Mouse (Mus musculus): ENCODE measurements at regions not wholly inside any gene's neighbourhood (a gene's known extent, or its start where the extent isn't known, plus 50 kb on each side); places are given as distances from the start of the nearest gene placed in this dataset.
A peak's percentile ranks its signal among the peaks of the same experiment; 100 is the strongest.

DNA sequence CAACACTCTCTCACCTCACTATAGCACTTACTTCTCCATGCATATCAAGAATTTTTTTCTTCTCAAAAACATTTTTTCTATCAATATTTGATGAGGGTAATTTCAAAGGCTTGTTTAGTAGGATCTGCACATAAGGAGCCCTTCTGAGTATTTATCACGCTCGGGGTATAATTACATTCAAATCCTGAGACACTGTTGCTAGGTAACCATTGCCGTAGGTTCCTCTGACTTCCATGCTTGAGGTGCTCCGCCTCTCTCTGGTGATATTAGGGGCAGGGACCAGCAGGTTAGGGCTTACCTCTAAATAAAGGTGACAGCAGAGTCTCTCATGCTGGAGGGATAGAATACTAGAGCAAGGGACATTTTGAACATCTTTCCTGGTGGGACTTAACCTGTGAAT is 54.4 kb upstream of the 9630041A04Rik start:
- WGBS = 27% methylated on average over 4 of the region's 4 CpGs
- Histone ChIP-seq H3K9me3 (ENCODE audit: control insufficient read depth, low read length) (no peaks in the 10 kb centered on the region), H3K9ac (replicated peaks; ENCODE audit: low read depth, low read length) (no peak overlapping the region), H3K4me1 (ENCODE audit: control insufficient read depth, insufficient read depth, low read length) (no peaks in the 10 kb centered on the region), H3K36me3 (ENCODE audit: control insufficient read depth, insufficient read depth, low read length) (no peaks in the 10 kb centered on the region), H3K27ac (ENCODE audit: low read depth, low read length) (no peak overlapping the region), H3K4me3 (ENCODE audit: low read depth, low read length) (no peak overlapping the region), H3K4me2 (ENCODE audit: low read depth, low read length) (no peak overlapping the region), H3K27me3 (ENCODE audit: control insufficient read depth, insufficient read depth, low read length) (no peaks in the 10 kb centered on the region)
- no peak; the same call in 1 of the 2 replicates for ATAC-seq (ENCODE audit: low read depth)

DNA sequence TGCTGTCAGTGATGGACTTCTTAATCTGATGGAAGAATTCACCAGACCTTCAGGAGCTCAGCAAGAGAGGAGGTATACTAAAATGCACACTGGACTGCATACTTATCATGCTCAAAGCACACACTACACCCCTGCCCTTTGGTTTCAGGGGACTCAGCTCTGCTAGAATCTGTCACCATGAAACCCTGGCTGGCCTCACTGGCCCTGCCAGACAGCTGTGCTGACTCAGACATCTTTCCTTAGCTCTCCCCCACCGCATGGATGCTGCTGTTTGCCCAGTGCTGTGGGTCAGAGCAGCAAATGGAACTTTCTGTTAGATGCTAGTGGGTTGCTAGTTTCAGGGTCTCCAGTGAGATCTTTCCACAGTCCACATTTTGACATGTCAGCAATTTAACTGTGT is 64.9 kb upstream of the 9630041A04Rik start:
- H3K36me3 ChIP-seq (ENCODE audit: control insufficient read depth, insufficient read depth, low read length) = no peaks in the 10 kb centered on the region
- no peak for ATAC-seq (ENCODE audit: low read depth)
- no peak overlapping the region for H3K4me3 ChIP-seq (ENCODE audit: low read depth, low read length)
- H3K4me1 ChIP-seq (ENCODE audit: control insufficient read depth, insufficient read depth, low read length) = no peaks in the 10 kb centered on the region
- H3K9ac ChIP-seq (replicated peaks; ENCODE audit: low read depth, low read length) = no peak overlapping the region
- no peak overlapping the region for H3K4me2 ChIP-seq (ENCODE audit: low read depth, low read length)
- H3K27me3 ChIP-seq (ENCODE audit: control insufficient read depth, insufficient read depth, low read length) = no peaks in the 10 kb centered on the region
- H3K27ac ChIP-seq (ENCODE audit: low read depth, low read length) = no peak overlapping the region
- 71% methylated on average over 1 of the region's 1 CpGs for WGBS
- H3K9me3 ChIP-seq (ENCODE audit: control insufficient read depth, low read length) = no peaks in the 10 kb centered on the region

DNA sequence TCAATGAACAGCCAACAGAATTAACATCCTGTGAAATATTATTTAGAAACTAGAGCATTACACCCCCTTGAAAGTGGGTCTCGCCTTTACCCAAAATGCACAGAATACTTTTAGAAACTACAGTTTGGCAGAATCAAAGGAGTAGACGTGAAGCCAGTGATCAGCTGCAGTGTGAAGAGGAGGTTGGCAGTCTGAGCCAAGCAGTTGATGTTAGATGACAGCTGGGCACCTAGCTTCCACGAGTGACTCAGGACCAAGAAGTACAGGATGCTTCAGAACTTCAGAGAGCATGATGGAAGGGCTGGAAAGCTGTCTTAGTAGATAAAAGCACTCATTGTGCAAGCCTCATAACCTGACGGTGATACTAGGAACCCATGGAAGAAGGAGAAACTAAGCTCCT is 65.6 kb upstream of the 9630041A04Rik start:
- Histone ChIP-seq H3K4me3 (ENCODE audit: low read depth, low read length) (no peak overlapping the region), H3K27me3 (ENCODE audit: control insufficient read depth, insufficient read depth, low read length) (no peaks in the 10 kb centered on the region), H3K4me1 (ENCODE audit: control insufficient read depth, insufficient read depth, low read length) (no peaks in the 10 kb centered on the region), H3K27ac (ENCODE audit: low read depth, low read length) (no peak overlapping the region), H3K9ac (replicated peaks; ENCODE audit: low read depth, low read length) (no peak overlapping the region), H3K36me3 (ENCODE audit: control insufficient read depth, insufficient read depth, low read length) (no peaks in the 10 kb centered on the region), H3K9me3 (ENCODE audit: control insufficient read depth, low read length) (no peaks in the 10 kb centered on the region), H3K4me2 (ENCODE audit: low read depth, low read length) (no peak overlapping the region)
- no peak for ATAC-seq (ENCODE audit: low read depth)
- WGBS = 81% methylated on average over 4 of the region's 4 CpGs

DNA sequence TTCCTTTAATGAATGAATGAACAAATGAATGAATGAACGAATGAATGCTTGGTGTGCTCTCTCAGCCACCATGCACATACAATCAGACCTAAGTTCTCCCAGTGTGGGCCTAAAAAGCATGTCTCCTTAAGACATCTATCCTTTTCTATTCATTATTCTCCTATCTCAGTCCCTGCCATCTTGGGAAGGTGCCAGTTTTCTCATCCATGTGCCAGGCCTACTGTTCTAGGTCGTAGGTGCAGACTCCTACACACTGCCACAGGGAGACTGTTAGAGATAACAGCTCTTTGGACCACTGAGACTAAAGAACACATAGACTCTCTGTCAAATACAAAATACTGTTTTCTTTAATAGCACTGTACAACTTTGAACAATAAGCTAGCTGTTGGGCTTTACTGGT is 66.2 kb upstream of the 9630041A04Rik start:
- no peak for ATAC-seq (ENCODE audit: low read depth)
- Histone ChIP-seq H3K27ac (ENCODE audit: low read depth, low read length) (no peak overlapping the region), H3K9ac (replicated peaks; ENCODE audit: low read depth, low read length) (no peak overlapping the region), H3K27me3 (ENCODE audit: control insufficient read depth, insufficient read depth, low read length) (no peaks in the 10 kb centered on the region), H3K4me1 (ENCODE audit: control insufficient read depth, insufficient read depth, low read length) (no peaks in the 10 kb centered on the region), H3K4me2 (ENCODE audit: low read depth, low read length) (no peak overlapping the region), H3K9me3 (ENCODE audit: control insufficient read depth, low read length) (no peaks in the 10 kb centered on the region), H3K4me3 (ENCODE audit: low read depth, low read length) (no peak overlapping the region), H3K36me3 (ENCODE audit: control insufficient read depth, insufficient read depth, low read length) (no peaks in the 10 kb centered on the region)
- WGBS = 84% methylated on average over 2 of the region's 2 CpGs

DNA sequence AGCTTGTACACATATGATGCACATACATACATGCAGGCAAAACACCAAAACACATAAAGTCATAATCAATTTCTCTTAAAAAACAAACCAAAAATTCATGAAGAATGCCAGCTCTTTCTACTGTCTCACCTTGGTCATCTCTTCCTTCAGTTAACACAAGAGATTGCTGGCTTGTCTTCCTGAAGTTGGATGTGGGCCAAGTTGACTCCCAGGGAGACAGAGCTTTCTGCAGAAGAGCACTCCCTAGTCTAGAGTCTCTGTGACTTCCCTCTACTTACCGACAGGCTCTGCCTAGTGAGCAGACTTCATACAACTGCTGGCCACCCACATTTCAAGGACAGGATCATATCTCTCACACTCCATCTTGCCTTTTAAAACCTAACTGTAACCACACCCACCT is 70.7 kb upstream of the 9630041A04Rik start:
- H3K9ac ChIP-seq (replicated peaks; ENCODE audit: low read depth, low read length) = no peak overlapping the region
- ATAC-seq (ENCODE audit: low read depth) = no peak
- H3K4me3 ChIP-seq (ENCODE audit: low read depth, low read length) = no peak overlapping the region
- H3K27ac ChIP-seq (ENCODE audit: low read depth, low read length) = no peak overlapping the region
- no peaks in the 10 kb centered on the region for H3K4me1 ChIP-seq (ENCODE audit: control insufficient read depth, insufficient read depth, low read length)
- H3K4me2 ChIP-seq (ENCODE audit: low read depth, low read length) = no peak overlapping the region
- 61% methylated on average over 1 of the region's 1 CpGs for WGBS
- no peaks in the 10 kb centered on the region for H3K9me3 ChIP-seq (ENCODE audit: control insufficient read depth, low read length)
- H3K27me3 ChIP-seq (ENCODE audit: control insufficient read depth, insufficient read depth, low read length) = no peaks in the 10 kb centered on the region
- H3K36me3 ChIP-seq (ENCODE audit: control insufficient read depth, insufficient read depth, low read length) = no peaks in the 10 kb centered on the region

DNA sequence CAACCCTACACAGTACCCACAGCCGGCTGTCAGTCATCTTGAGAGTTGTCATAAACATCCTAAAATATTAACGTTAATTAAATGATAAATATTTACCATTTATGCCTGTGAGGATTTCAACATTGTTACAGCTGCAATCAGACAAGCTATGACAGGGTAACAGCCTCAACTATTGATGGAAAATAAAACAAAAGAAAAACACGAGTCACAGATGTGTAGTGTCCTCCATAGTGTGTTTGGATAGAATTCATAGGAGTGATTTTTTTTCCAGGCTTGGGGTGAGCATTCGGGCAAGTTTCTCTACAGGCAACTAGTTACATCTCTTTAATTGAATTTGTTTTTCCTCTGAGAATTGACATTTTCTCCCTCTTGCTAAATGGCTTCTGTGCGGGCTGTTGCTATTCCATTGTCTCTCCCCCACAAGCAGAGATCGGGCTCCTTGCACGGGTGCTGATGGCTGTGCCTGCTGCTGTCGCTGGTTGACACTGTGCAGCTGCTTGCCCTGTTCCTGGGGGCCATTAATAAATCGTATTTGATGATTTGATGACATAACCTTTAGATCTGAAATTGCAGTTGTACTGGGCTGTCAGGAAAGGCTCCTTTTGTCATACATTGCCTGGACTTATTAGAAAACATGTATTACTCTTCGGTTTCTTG is 120.6 kb upstream of the 9630041A04Rik start:
- Histone ChIP-seq H3K9me3 (ENCODE audit: control insufficient read depth, low read length) (no peaks in the 10 kb centered on the region), H3K4me2 (ENCODE audit: low read depth, low read length) (no peak overlapping the region), H3K27me3 (ENCODE audit: control insufficient read depth, insufficient read depth, low read length) (no peaks in the 10 kb centered on the region), H3K36me3 (ENCODE audit: control insufficient read depth, insufficient read depth, low read length) (no peaks in the 10 kb centered on the region), H3K4me1 (ENCODE audit: control insufficient read depth, insufficient read depth, low read length) (peaks cover 4% of the 10 kb centered on the region; the same call in 1 of the 2 replicates), H3K9ac (replicated peaks; ENCODE audit: low read depth, low read length) (no peak overlapping the region), H3K4me3 (ENCODE audit: low read depth, low read length) (no peak overlapping the region), H3K27ac (ENCODE audit: low read depth, low read length) (no peak overlapping the region)
- 45% methylated on average over 10 of the region's 10 CpGs for WGBS
- ATAC-seq (ENCODE audit: low read depth) = no peak

DNA sequence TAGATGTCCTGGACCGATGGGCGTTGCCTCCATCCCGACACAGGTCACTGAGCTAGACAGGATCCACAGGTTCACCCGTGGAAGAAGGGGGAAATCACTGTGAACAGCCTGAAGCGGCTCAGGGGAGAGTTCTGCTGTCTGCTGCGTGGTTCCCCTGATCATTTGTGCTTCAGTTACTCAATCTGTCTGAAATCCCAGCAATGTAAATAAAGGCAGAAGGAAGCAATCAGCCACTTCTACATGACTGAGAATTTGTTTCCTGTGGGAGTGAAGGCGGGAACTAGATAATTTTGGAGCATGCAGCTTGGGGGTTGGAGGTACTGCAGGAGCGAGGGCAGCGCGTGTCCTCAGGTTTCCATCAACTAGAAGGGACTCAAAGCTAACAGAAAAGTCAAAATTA is 122.3 kb upstream of the 9630041A04Rik start:
- no peak for ATAC-seq (ENCODE audit: low read depth)
- H3K9me3 ChIP-seq (ENCODE audit: control insufficient read depth, low read length) = no peaks in the 10 kb centered on the region

DNA sequence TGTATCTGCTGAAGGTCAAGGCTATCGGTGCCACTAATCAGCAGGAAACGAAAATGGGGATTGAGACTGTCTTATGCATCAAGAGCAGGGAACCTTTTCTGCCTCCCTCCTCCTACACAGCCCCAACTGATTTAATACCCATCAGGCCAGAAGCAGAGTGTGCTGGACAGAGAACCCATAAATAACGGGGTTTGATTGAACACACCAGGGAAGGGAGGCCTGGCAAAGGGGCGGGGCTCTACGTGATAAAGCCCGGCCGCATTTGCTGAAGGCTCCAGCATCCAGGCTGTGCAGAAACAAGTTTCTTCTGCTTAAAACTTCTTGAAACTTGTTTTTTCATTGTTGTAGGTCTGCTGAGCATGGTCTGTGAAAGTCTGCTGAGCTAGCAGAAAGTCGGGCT is 127.4 kb upstream of the 9630041A04Rik start:
- peaks cover 7% of the 10 kb centered on the region; the same call in 1 of the 2 replicates for H3K4me1 ChIP-seq (ENCODE audit: control insufficient read depth, insufficient read depth, low read length)
- H3K4me2 ChIP-seq (ENCODE audit: low read depth, low read length) = no peak overlapping the region
- H3K9me3 ChIP-seq (ENCODE audit: control insufficient read depth, low read length) = no peaks in the 10 kb centered on the region
- H3K27ac ChIP-seq (ENCODE audit: low read depth, low read length) = no peak overlapping the region
- WGBS = 24% methylated on average over 8 of the region's 8 CpGs
- ATAC-seq (ENCODE audit: low read depth) = peak; percentile 21; the same call in 1 of the 2 replicates
- no peak overlapping the region for H3K9ac ChIP-seq (replicated peaks; ENCODE audit: low read depth, low read length)
- H3K4me3 ChIP-seq (ENCODE audit: low read depth, low read length) = no peak overlapping the region
- H3K36me3 ChIP-seq (ENCODE audit: control insufficient read depth, insufficient read depth, low read length) = no peaks in the 10 kb centered on the region
- H3K27me3 ChIP-seq (ENCODE audit: control insufficient read depth, insufficient read depth, low read length) = no peaks in the 10 kb centered on the region

More for the DNA sequence above, 122.3 kb upstream of the 9630041A04Rik start:
- no peak overlapping the region for H3K9ac ChIP-seq (replicated peaks; ENCODE audit: low read depth, low read length)
- no peaks in the 10 kb centered on the region for H3K27me3 ChIP-seq (ENCODE audit: control insufficient read depth, insufficient read depth, low read length)
- H3K27ac ChIP-seq (ENCODE audit: low read depth, low read length) = no peak overlapping the region
- 84% methylated on average over 10 of the region's 10 CpGs for WGBS
- no peak overlapping the region for H3K4me3 ChIP-seq (ENCODE audit: low read depth, low read length)
- no peak overlapping the region for H3K4me2 ChIP-seq (ENCODE audit: low read depth, low read length)
- no peaks in the 10 kb centered on the region for H3K36me3 ChIP-seq (ENCODE audit: control insufficient read depth, insufficient read depth, low read length)
- peaks cover 6% of the 10 kb centered on the region; the same call in 1 of the 2 replicates for H3K4me1 ChIP-seq (ENCODE audit: control insufficient read depth, insufficient read depth, low read length)

DNA sequence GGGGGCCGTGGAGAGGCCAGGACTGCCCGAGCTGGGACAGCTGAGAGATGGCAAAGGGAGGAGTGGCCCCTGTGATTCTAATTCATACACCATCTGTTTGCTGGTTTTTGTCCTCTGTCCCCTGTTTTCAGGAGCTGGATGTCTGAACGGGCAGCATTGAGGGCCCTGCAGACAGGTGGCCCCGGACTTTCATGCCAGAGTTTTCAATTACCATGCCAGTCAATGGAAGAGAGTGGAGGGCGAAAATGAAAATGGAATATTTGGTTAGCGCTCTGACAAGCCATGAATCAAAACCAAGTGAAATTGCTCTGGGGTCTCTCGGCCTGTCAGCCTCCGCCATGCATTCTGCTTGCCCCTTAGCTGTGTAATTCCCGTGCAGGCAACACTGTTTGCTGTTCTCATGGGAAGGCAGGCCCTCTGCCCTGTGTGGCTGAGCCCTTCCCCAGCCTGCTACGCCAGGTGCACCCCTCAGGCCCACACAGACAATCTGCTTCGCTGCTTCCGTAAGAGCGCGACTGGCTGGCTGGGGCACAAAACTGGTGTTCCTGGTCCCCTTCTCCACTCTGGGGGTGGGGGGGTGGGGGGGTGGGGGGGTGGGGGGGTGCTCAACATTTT is 127.9 kb upstream of the 9630041A04Rik start:
- H3K4me3 ChIP-seq (ENCODE audit: low read depth, low read length) = no peak overlapping the region
- H3K27me3 ChIP-seq (ENCODE audit: control insufficient read depth, insufficient read depth, low read length) = no peaks in the 10 kb centered on the region
- H3K4me2 ChIP-seq (ENCODE audit: low read depth, low read length) = no peak overlapping the region
- no peaks in the 10 kb centered on the region for H3K9me3 ChIP-seq (ENCODE audit: control insufficient read depth, low read length)
- no peaks in the 10 kb centered on the region for H3K36me3 ChIP-seq (ENCODE audit: control insufficient read depth, insufficient read depth, low read length)
- no peak overlapping the region for H3K9ac ChIP-seq (replicated peaks; ENCODE audit: low read depth, low read length)
- H3K4me1 ChIP-seq (ENCODE audit: control insufficient read depth, insufficient read depth, low read length) = peaks cover 7% of the 10 kb centered on the region; the same call in 1 of the 2 replicates
- 18% methylated on average over 14 of the region's 14 CpGs for WGBS
- H3K27ac ChIP-seq (ENCODE audit: low read depth, low read length) = no peak overlapping the region
- peak; percentile 65; the same call in 1 of the 2 replicates for ATAC-seq (ENCODE audit: low read depth)

Measured in neural tube, embryonic 14.5 days (tissue).